Mouse (Mus musculus): ENCODE measurements around the gene Gigyf2.

Gigyf2 gene

DNA sequence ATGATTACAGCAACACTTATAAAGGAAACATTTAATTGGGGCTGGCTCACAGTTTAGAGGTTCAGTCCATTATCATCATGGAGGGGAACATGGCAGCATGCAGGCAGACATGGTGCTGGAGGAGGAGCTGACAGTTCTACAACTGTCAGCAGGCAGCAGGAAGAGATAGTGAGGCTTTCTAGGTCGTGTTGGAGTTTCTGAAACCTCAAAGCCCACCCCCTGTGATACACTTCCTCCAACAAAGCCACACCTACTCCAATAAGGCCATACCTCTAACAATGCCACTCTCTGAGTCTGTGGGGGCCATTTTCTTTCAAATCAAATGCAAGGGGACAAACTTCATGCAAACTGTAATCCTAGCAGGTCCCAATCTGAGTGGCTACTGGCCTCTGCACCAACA lies 5.7 kb upstream of the Gigyf2 start:
- DNase-seq (ENCODE audit: low spot score): no peak

- DNase-seq (ENCODE audit: low spot score): no peak
Observed at GRCm38 (mm10) chr1:87322778-87323177, 4.0 kb upstream of the Gigyf2 start.

DNA sequence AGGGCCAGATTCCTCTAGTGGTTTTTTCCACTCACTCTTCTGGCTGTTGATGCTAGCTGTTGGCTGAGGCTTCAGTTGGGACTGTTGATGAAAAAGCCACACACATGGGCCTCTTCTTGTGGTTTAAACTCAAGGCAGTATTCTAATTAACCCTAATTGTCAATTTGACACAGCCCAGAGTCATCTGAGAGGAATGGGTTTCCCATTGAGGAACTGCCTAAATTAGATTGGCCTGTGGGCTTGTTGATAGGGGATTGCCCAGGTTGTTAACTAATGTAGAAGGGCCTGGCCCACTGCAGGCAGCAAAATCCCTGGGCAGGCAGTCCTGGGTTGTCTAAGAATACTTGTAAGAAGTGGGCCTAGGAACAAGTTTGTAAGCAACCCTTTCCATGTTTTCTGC lies 2.1 kb upstream of the Gigyf2 start:
- no peak for DNase-seq (ENCODE audit: low spot score)

DNA sequence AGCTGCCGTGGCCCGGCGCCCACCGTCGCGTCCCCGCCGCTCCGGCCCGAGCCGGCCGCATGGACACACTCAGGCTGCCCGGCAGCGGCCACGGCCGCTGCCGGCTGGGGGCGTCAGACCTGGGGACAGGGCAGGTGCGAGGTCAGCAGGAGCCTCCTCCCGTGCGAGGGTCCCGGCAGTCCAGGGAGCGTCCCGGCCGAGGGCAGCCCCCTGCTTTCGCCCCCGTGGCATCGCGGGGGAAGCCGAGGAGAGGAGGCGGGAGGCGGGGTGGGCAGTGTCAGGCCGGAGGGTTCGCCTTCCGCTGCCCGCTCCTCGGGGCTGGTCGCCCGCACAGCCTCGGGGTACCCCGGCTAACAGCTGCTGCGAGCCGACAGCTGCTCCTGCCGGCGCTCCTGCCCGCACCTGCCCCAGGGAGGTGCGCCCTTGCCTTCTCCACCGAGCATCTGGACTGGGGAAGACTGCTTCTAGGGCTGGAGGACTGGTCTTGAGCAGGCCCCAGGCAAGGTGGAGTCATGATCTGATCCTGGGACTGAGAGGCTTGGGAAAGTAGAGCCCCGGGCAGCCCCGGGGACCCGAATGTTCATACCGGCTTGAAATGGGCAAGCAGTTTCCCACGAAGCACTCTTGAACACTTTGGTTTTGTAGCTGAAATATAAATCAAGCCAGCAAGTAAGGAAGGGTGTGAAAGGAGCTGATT lies 515 bp downstream of the Gigyf2 start:
- peak; percentile 24 for DNase-seq (ENCODE audit: low spot score)

DNA sequence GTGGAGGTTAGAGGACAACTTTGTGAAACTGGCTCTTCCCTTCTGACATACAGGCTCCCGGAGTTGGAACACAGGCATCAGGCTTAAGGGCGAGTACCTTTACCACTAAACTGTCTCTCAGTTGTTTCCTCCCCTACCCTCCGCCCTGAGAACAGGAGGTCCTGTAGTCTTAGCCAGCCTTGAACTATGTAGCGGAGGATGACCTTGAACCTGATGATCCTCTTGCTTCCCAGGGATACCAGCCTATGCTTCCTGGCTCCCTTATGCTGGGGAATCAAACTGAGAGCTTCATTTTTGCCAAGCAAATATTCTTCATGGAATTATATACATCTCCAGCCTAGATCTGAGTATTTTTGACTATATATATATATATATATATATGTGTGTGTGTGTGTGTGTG lies 5.0 kb downstream of the Gigyf2 start:
- no peak for DNase-seq (ENCODE audit: low spot score)

DNA sequence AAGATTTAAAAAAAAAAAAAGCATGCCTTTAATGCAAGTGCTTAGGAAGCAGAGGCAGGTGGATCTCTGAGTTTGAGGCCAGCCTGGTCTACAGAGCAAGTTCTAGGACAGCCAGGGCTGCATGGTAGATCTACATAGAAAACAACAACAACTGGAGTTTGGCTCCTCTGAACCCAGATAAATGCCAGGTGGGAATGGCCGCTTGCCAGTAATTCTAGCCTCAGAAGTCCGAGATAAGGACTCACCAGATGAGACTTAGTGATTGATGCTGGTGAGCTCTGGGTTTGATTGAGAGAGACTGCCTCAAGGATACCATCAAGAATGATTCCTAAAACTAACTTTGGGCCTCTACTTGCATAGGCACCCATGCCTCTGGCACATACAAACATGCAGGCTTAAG lies 23.8 kb downstream of the Gigyf2 start:
- DNase-seq (ENCODE audit: low spot score): no peak

GRCm38 (mm10) chr1:87360276-87360675 lies 33.5 kb downstream of the Gigyf2 start:
- no peak for DNase-seq (ENCODE audit: low spot score)

DNA sequence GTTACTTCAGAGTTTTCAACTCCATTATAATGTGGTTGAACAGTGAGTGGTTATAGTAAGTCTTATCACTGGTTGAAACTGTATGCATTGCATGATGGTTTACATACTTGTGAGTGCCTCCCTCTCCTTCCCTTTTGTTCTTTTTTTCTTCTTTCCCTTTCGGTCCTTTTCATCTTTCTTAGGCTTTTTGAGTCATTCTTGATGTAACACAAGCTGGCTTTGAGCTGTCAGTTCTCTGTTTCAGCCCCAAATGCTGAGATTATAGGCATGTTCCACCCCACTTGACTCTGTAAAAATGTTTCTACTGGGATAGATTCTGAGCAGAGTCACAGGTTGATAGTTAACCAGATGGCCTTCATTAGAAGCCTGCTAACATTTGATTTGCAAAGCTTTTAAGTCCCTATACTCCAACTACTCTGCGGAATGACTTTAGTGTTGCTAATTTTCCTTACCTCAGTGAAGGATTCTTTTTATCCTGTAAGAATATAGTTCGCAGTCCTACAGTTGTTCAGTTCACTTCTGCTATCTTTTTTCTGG lies 51.3 kb downstream of the Gigyf2 start:
- DNase-seq (ENCODE audit: low spot score): no peak

- DNase-seq (ENCODE audit: low spot score): no peak
Observed at GRCm38 (mm10) chr1:87379919-87380318, 53.1 kb downstream of the Gigyf2 start.

DNA sequence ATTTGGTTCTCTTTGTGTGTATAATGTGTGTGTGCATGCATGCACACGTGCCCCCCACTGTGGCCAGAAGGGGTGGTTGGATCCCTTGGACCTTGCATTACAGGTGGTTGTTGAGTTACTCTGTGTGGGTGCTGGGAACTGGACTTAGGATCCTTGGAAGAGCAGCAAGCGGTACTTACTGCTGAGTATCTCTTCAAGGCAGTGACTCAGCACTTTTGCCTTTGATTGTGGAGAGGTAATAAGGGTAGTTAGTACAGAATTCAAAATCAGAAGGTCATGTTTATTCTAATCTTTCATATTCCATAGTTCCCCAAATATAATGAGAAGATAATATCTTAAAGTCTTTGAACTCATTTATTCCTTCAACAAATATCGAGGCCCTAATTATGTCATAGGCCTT lies 54.4 kb downstream of the Gigyf2 start:
- no peak for DNase-seq (ENCODE audit: low spot score)

- DNase-seq (ENCODE audit: low spot score): no peak
Observed at GRCm38 (mm10) chr1:87386436-87387092, 59.8 kb downstream of the Gigyf2 start.

GRCm38 (mm10) chr1:87393444-87394195 lies 66.8 kb downstream of the Gigyf2 start:
- DNase-seq (ENCODE audit: low spot score): no peak

GRCm38 (mm10) chr1:87394594-87394993 lies 67.8 kb downstream of the Gigyf2 start, which contains the start of gene Kcnj13:
Gene Kcnj13 (minus strand): TSS chr1:87394729.
- no peak for DNase-seq (ENCODE audit: low spot score)

GRCm38 (mm10) chr1:87396923-87397586 lies 70.3 kb downstream of the Gigyf2 start:
- DNase-seq (ENCODE audit: low spot score): no peak

DNA sequence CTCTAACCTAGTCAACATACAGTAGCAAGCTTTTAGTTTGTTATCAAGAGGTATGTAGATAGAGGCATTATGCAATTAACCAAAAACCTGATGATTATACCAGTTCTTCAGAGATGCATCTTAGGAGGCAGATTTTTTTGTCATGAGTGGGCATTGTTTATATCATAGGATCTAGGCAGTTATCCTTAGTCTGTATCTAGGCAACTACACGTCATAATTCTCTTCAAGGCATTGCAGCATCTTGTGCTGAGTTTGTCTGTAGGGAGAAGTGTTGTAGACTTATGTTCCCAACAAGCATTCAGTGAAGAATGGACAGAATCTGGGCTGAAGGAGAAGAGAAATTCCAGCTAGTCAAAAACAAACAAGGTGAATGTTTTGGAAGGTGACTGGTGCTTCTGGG lies 77.9 kb downstream of the Gigyf2 start:
- no peak for DNase-seq (ENCODE audit: low spot score)

DNA sequence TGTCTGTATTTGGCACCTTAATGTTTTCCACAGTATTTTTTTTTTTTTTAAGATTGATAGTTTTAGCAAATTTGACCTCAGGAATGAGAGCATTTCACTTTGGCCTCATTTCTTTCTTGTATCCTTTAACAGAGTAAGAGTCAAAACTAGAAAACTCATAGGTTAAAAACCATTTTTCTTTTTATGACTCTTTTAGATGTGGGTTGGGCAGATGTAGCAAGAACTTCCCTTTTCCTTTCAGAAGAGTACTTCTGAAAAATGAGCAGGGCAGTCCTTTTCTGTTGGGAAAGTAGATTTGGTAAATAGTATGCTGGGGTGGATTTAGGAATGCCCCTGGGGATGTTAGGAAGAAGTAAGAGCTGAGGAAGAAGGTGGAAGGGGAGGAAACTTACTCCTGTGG lies 79.2 kb downstream of the Gigyf2 start:
- no peak for DNase-seq (ENCODE audit: low spot score)

- DNase-seq (ENCODE audit: low spot score): no peak
Observed at GRCm38 (mm10) chr1:87409380-87409779, 82.6 kb downstream of the Gigyf2 start.

- no peak for DNase-seq (ENCODE audit: low spot score)
Observed at GRCm38 (mm10) chr1:87418733-87419132, 91.9 kb downstream of the Gigyf2 start.

DNA sequence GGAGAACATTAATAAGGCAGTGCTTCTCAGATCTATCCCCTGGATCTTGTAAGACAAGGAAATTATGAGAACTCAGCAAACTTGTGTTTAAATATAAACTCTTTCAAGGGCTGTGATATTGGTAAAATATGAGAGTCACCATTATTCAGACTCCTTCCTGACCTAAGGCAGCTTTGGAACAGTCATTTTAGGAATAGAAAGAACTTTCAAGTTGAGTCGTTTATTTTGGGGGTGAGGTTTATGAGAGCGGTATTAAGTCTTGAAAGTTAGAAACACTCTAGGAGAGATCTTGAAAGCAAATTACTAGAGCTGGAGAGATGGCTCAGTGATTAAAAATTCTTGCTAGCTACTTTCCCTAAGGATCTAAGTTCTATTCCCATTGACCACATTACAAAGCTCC lies 108.3 kb downstream of the Gigyf2 start:
- DNase-seq (ENCODE audit: low spot score): no peak

DNA sequence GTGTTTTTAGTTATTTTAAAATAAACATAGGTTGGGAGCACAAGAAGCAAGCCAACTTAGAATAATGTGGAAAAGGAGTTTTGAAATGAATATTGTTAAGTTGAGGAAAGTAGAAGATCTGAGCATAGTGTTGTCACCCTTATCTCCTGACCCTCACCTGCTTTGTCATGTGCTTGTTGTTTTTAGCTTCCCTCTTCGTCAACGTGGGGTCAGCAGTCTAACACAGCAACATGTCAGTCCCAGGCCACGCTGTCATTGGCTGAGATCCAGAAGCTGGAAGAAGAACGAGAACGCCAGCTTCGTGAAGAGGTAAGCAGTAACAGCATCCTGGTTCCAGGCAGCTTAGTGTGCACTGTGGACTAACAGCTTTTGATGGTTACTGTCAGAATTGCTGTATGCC lies 109.8 kb downstream of the Gigyf2 start:
- no peak for DNase-seq (ENCODE audit: low spot score)

- peak; percentile 37 for DNase-seq (ENCODE audit: low spot score)
Observed at GRCm38 (mm10) chr1:87447183-87448104, 120.6 kb downstream of the Gigyf2 start.

Data from left cerebral cortex, adult 11 months (tissue).